Mouse (Mus musculus) regulatory T cell (primary cell): ENCODE measurements around the gene Mob3b.

Source experiments
- in situ Hi-C: fragments of 300-600 bp; cut with MboI, MseI; formaldehyde crosslinking; loops from one replicate; pipeline ENCODE4 v1.15.1; 2025; ENCODE audit warnings: high pct_unique_total_duplicates

Gene Mob3b

DNA sequence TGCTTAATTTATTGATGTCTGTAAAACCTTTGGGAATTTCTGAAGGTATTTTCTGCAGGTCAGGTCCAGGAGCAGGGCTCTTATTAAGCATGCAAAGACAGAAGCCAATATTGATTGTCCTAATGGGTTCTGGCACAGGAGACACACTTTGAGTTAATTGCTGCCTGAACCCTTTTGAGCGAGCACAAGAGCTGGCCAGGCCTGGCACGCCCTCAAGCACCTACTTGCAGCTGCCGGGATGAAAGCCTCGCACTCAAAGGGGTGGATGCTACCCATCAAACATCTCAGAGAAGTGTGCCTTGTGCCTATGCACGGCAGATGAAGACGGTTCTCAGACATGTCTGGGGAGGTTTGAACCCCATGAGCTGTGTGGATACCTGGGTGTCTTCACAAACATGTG is 151.2 kb downstream of the Mob3b start:
- in situ Hi-C loops: loop anchor here (5.0 kb wide), 1 partner anchor 51 kb away; no protein-coding TSS in a partner anchor

DNA sequence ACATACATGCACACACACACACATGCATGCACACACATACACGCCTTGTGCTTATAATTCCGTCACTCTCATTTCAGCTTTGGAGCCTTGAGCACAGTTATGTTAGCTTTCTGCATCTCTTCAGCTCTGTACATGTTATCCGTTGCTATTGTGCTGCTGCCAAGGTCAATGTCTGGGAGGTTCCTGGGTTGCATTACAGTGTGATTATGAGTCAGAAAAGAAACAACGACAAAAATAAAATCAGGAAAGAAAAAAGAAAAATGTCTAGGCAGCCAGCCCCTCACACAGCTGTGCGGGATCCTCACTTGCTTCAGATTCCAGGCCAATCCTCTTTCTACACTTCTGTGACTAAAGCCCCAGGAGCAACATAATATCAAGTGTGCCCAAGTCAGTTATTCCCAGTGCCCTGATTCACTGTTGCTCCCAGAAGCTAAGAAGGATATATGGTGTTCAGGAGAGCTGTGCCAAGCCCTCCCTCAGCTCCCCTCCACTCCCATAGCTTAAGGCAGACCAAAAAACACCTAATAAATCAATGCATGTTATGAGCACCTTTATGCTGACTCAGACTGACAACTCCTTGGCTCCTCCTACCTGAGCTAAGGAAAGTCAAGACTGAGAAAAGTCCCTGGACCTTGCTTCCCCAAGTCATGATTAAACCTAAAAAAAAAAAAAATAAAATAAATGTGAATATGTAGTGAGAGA is 152.1 kb downstream of the Mob3b start:
- in situ Hi-C loops: loop anchor here (5.0 kb wide), 1 partner anchor 52 kb away; no protein-coding TSS in a partner anchor

DNA sequence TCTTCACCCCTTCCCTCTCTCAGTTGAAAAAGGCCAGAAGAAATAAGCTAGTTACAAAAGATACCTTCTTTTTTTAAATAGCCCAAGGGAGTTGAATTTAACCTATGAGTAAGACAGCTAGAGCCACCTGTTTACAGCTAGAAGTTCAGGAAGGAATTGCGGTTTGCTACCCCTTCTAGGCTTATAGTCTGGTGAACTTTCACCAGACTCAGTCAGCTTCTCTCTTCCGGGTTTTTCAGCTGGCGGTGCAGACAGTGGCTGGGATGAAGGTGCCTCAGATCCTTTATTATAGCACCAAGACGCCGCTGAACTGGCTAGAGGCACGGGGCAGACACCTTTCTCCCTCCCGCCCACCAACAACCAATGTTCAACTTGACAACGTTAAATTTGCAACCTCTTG is 152.8 kb downstream of the Mob3b start:
- in situ Hi-C loops: no loop called here

DNA sequence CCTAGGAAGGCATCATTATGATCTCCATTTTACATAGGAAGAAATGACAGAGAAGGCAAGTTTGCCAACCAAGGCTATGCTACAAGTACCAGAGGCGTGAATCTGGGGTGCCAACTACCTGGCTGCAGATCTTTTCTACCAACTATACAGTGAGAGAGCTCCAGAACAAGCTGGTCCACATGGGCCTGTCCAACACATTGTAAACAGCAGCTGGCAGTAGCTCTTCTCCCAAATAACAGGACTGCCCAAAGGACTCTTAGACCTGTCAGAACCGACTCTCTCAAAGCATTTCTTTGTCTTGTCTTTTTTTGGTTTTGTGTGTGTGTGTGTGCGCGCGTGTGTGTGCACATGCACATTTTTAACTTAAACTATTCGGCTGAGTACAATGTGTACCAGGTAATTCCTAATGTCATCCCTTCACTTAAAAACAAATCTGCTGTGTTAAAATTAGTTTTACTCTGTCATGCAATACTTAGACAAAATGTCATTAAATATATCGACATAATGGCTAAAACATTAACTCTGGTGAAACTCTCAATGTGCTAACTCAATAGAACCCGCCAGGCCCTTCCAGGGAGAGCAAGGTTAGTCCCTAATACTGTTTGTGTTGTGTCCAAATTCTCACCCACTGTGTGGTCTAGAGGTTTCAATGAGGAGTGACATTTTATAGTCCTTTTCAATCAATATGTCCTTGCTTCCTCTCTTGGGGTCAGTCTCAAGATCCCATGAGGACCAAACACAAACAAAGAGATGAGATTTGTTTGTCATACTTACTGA is 153.5 kb downstream of the Mob3b start:
- in situ Hi-C loops: no loop called here

DNA sequence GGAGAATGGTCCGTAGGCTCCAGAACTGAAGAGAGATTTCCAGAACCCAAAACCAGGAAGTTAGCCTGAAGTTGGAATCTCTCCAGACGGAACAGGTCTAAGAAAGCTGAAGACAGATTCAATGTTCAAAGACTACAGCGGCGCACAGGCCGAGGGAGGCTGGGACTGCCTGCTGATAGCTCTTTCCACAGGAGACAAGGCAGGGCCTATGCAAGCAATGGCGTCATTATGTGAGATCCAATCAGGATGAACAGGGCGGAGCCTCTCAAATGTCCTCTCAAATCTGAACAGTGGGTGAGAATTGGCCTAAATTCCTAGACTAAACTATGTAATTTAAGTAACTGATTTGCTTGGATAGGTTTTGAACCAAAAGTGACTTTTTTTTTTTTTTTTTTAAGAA is 160.7 kb downstream of the Mob3b start:
- in situ Hi-C loops: no loop called here

DNA sequence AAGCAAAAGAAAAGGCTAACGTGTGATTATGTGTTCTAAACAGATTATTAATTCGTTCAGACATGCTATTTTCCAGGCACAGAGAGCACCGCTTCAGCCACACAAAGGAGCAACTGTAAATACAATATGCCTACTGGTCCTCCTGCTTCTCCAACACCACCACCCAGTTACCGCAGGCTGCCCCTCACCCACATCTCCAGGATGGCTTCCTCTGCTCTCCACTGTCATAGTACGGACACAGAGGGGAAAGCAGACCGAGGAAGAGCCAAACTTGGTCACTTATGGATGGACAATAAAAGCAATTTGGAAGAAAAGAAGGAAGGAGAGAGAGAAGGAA is 163.7 kb downstream of the Mob3b start:
- in situ Hi-C loops: no loop called here

DNA sequence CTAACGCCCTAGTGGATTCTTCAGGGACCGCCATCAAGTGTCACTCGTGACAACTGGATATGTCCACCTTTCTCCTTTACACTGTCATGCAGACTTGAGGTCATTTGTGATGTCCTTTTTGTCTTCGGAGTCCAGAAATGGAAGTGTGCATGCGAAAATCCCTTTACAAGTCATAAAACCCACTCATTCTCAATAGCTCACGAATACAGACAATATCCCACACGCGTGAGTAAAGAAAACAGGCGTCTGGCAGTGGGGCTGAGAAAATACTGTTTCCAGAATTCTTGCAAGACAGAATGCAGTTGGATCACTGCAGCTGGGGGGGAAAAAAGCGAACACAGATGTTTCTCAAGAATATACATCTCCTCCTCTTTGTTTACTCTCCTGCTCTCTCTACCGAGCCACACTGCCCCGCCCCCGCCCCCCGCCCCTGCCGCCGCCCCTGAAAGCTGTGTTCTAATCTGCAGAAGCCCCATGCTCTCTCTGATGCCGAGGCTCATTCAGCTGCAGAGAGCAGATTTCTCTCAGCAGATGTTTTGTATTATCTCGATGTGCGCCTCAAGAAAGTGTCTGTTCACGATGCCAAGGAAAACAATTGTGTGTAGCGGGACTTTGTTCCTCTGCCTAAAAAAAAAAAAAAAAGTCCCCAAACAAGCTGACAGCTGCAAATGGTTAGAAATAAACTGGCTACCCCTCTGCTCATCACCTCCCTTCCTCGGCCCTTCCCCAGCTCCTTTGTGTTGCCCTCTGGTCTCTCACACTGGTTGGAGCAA is 164.2 kb downstream of the Mob3b start:
- in situ Hi-C loops: no loop called here

DNA sequence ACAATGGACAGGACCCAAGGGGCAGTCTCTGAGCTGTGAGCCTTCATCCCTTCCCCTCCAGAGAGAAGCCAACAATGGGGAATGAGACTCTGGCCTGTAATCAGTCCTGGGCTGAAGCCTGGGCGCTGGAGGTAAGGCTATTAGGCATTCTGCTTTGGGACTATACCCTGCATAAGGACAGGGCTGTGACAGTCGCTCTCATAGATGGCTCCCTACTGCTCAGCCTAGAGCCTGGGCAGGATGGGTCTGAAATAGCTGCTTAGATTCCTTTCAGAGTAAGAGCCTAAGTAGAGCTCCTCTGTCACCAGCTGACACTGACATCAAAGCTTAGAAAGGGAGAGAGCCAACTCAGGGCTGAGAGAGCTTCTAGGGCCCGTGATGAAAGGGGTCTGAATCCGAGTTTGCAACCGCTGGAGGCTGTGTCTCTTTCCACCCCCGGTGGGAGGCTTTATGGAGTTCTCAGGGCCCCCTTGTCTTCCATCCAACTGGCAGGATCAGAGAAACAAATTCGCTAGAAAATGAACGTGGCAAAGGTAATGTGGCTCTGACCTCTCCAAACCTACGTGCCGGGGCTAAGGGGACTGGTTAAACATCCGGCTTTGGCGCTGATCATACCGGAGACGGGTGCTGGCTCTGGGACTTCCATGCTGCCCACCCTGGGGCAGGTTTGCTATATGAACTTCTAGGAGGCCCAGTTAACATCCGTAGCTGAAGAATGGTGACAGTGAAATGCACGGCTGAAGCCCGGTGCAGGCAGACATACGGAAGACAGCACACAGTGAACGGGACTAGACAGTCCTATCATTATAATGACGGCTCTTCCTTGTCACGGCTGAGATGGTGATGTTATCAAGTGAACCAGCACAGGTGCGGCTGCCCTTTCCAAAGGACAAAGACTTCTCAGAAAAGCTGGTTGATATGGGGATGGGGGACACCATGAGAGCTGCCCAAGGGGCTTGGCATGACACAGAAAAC is 165.1 kb downstream of the Mob3b start:
- in situ Hi-C loops: no loop called here

DNA sequence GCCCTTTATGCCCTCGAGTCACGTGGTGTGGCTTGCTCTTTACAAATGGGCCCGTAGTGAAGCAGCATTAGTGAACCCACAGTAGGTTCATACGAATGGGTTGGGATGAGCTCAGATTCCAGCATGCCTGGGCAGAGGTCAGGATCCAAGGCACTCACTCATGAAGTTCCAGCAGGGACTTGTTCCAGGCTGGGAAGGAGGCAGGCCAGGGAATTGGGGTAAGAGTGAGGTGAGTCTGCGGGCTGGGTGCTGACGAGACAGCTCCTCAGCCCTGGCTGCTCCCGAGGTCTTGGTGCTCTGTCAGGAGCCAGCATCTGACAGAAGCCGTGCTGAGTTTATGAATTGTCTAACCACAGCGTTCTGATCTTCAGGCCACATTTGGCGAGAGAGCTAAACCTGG is 166.2 kb downstream of the Mob3b start:
- in situ Hi-C loops: no loop called here

DNA sequence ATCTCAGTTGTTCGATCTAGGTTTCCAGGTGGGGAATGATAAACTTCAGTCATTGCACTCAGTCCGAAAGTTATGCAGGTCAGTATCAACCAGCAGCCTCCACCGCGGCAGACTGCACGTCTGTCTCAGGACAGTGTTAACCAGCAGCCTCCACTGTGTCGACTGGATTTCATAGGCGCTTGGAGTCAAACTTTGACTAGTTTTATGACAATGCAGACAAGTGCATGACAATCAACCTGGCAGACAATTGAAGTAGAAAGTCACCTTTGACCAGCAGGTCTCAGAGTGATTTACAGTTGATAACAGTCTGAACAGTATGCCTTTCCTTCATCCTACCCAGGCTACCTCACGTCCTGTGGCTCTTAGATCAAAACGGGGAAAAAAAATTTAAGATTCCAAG is 166.6 kb downstream of the Mob3b start:
- in situ Hi-C loops: no loop called here

DNA sequence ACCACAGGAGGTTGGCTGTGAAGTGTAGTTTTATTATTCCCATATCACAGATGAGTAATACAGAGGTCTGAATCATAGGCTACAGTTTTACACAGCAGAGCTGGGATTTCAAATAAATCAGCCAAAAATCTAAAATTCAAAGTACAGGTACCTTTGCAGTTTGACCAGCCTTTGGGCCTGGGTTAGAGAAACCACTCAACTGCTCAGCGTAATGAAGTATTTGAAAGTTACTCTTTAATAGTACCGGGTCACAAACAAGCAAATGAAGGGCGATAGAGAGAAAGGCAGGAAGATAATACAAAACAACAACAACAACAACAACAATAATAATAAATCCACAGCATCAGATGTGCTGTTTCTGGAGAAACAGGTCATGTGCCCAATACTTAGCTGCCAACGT is 169.7 kb downstream of the Mob3b start:
- in situ Hi-C loops: no loop called here

DNA sequence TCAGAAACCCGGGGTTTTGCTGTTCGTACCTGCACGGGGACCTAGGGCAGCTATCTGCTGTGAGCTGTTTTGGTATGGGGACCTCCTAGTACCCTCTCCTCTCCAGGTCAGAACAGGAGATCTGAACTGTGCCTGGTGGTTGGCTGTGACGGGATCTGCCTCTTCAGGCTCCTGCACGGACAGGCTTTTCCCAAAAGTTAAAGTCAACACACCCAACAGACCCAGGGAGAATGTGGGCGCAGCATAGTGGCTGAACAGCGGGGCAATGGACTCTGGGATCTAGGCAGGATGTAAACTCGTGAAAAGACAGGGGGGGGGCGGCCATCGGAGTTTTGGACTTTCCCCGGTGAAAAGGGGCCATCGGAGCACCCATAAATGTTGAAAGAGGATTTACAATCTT is 170.2 kb downstream of the Mob3b start:
- in situ Hi-C loops: no loop called here

DNA sequence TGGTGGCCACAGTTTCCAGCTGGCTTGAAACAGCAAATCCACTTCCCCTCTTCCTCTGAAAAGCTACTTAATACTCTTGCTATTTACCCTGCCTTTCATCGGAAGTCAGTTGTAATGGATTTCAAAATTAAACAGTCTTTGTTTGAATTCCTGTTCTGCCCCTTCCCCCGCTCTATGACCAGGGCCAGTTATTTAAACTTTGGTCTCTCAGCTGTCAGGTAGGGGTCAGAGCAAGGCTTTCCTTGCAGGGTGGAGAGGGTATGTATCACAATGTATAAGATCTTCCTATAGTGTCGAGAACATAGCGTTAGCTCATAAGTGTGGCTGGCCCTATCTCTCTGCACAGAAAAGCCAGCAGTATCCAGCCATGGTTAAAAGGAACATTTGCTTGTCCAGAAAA is 170.6 kb downstream of the Mob3b start:
- in situ Hi-C loops: no loop called here

DNA sequence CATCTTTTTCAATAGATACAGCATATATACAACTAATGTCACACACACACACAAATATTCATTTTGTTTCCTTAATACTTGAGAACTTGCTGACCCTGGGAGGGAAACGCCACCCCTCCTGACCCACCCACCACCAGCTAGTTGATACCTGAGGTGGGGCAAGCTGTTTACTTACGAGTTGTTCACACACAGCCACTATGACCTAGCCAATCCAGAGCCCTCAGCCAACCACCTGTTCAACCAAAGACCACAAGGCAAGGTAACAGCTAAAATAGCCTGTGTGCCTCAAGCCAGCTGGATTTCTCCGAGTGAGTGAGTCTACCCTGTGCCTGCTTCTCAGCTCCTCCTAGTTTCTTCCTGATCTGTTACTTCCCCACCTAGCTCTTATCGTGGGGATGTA is 172.9 kb downstream of the Mob3b start:
- in situ Hi-C loops: no loop called here

DNA sequence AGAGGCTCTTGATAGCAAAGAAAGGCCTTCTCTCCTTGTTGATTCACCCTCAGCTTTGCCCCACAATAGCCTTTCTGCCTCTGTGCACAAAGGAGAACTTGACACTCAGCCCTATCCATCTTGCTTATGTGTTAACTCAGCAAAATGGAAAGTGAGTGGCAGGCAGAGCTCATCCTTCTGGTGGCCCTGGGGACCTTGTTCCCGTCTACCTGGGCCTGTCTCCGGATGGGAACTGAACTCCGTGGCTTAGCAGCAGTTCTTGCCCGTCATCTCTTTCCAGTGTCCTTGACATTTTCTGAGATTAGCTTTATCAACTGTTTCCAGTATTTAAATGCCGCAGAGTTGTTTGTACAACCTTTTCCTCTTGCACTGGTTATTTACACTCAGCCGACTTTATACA is 173.8 kb downstream of the Mob3b start:
- in situ Hi-C loops: no loop called here

DNA sequence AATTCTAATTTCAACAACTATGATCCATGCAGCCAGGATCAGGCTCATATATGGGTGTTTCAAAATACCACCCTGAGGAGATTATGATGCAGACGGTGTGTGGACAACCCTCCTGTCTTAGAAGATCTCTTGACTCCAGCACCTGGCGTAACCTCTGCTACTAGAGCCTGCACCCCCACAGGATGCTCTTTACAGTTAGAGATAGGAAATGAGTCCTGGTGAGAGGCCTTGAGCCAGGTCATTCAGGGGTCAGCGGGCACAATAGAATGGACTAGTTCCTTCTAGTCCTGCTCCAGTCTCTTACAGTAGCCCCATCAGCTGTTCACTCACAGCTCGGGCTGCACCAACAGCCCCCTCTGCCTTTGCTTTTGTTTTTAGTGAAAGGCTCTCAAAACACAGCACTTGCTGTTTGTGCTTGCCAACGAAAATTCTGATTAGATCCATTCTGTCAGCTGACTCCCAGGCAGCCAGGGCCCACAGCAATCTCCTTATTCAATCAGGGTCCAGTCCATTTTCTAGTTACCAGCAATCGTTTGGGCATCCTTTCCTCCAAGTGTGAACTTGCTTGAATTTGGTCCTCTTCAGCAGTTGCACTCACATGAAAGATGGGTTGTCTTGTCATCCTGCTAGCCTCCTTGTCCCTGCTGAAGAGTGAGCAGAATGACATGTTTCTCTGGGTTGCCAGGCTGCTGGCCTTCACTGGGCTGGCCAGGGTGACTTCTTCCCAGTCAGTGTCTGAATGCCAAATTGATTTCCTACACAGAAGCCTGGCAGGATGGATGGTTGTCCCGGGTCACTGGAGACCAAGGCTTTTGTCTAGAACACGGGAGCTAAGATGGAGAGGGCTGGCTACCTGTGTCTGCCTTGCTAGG is 175.7 kb downstream of the Mob3b start:
- in situ Hi-C loops: no loop called here

DNA sequence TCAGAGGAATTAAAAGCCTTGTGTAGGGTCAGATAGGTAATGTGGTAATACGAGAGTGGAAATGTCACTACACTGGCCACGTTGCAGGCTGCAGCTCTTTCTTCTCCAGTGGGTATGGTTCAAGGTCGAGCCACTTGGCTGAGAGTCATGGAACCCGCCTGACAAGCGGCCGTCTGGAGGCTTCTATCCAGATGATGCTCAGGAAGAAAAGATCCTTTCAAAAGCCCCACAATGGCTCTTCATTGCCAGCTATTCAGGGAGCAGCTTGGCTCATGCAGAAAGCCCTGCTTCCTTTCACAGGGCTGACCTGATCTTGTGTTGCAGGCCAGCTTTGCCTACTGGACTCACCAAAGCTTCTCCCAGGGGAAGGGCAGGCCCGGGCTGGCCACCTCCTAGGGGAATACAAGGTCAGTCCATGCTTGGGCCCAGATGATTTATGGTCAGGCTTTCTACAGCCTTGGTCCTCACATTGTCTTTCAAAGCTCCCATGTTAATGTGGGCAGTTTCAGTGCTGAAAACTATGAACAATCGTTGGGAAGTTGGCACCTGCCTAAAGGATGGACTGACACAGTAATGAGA is 176.7 kb downstream of the Mob3b start:
- in situ Hi-C loops: no loop called here

DNA sequence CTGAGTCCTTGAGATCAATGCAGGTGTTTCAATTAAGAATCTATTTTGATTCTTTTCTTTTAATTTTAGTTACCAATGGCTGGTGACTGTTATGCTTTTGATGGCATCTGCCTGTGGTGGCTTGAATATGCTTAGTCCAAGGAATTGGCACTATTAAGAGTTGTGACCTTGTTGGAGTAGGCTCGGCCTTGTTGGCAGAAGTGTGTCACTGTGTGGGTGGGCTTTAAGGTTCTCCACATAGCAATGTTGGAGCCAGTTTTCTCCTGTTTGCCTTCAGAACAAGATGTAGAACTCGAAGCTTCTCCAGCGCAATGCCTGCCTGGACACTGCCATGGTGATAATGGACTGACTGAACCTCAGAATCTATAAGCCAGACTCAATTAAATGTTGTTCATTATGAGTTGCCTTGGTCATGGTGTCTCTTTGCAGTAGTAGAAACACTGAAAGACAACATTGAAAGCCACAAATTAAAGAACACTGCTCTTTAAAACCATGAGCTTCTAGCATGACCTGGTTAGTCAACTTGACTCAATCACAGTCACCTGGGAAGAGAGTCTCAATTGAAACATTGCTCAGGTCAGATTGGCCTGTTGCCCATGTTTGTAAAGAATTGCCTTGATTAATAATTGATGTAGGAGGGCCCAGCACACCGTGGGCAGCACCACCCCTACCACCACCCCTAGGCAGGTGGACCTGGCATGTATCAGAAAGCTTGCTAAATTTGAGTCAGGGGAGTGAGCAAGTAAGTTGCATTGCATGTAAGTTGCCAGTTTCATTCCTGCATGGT is 180.2 kb downstream of the Mob3b start:
- in situ Hi-C loops: no loop called here

DNA sequence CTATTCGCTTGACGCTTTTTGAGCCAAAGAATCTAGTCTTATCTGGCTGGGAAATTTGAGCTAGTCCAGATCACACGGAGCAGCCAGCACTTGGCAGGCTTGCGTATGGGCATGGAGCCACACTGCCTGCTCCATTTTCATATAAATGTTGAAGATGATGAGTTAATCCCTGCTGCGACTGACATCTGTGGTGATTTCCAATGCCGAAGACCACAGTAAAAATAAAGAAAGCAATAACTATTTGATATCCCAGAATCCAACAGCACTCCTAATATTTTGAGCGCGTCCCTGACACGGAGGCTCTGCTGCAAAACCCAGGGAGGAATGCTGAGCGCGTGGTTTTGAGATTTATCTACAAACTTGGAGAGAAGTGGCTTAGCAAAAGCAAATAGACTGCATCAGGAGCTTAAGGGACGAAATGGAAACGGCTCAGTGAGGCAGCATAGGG is 180.9 kb downstream of the Mob3b start:
- in situ Hi-C loops: no loop called here
